Mouse (Mus musculus): ENCODE measurements around the gene Psmd12.

- TF ChIP-seq ZC3H11A (IDR thresholded peaks at IDR 0.05; ENCODE audit: low read depth, low read length) (no peak), POLR2A (IDR thresholded peaks at IDR 0.05; ENCODE audit: control insufficient read depth in 1 of 2, insufficient read depth in 1 of 2, low read depth in 1 of 2, low read length in 2 of 2, poor library complexity in 1 of 2) (no peak), CTCF (IDR thresholded peaks at IDR 0.05 in 2 of 3, conservative IDR thresholded peaks at IDR 0.05 in 1 of 3; ENCODE audit: control insufficient read depth in 1 of 3, insufficient read depth in 1 of 3, low read depth in 2 of 3, low read length in 3 of 3, poor library complexity in 1 of 3, severe bottlenecking in 1 of 3) (no peak), MAZ (IDR thresholded peaks at IDR 0.05; ENCODE audit: low read depth, low read length) (no peak), MYC (IDR thresholded peaks at IDR 0.05; ENCODE audit: low read depth, low read length) (no peak), TCF12 (IDR thresholded peaks at IDR 0.05; ENCODE audit: low read depth, low read length) (no peak), EP300 (IDR thresholded peaks at IDR 0.05; ENCODE audit: low read depth in 1 of 2, low read length in 2 of 2) (no peak)
These were observed 19.5 kb upstream of the Psmd12 start for GRCm38 (mm10) chr11:107459828-107460227.
